Mouse (Mus musculus): ENCODE measurements around the gene Sfswap.

Sfswap gene

GRCm38 (mm10) chr5:129529571-129529970 lies 28.6 kb downstream of the Sfswap start:
- DNase-seq (ENCODE audit: low read depth, low spot score): no peak

- no peak for DNase-seq (ENCODE audit: low read depth, low spot score)
These were observed 32.7 kb downstream of the Sfswap start for GRCm38 (mm10) chr5:129533731-129534130.

- no peak for DNase-seq (ENCODE audit: low read depth, low spot score)
These were observed 33.5 kb downstream of the Sfswap start for GRCm38 (mm10) chr5:129534500-129534899.

GRCm38 (mm10) chr5:129535021-129535420 lies 34.0 kb downstream of the Sfswap start:
- no peak for DNase-seq (ENCODE audit: low read depth, low spot score)

- DNase-seq (ENCODE audit: low read depth, low spot score): no peak
These were observed 34.4 kb downstream of the Sfswap start for GRCm38 (mm10) chr5:129535431-129535830.

- no peak for DNase-seq (ENCODE audit: low read depth, low spot score)
These were observed 37.8 kb downstream of the Sfswap start for GRCm38 (mm10) chr5:129538826-129539225.

- peak; percentile 44 for DNase-seq (ENCODE audit: low read depth, low spot score)
These were observed 41.2 kb downstream of the Sfswap start for GRCm38 (mm10) chr5:129542236-129542635.

GRCm38 (mm10) chr5:129545787-129546186 lies 44.8 kb downstream of the Sfswap start:
- DNase-seq (ENCODE audit: low read depth, low spot score): no peak

GRCm38 (mm10) chr5:129549716-129550115 lies 48.7 kb downstream of the Sfswap start:
- no peak for DNase-seq (ENCODE audit: low read depth, low spot score)

- DNase-seq (ENCODE audit: low read depth, low spot score): no peak
These were observed 49.8 kb downstream of the Sfswap start for GRCm38 (mm10) chr5:129550790-129551189.

- DNase-seq (ENCODE audit: low read depth, low spot score): no peak
These were observed 51.0 kb downstream of the Sfswap start for GRCm38 (mm10) chr5:129551991-129552390.

GRCm38 (mm10) chr5:129553642-129554041 lies 52.6 kb downstream of the Sfswap start:
- DNase-seq (ENCODE audit: low read depth, low spot score): no peak

GRCm38 (mm10) chr5:129558591-129558990 lies 57.6 kb downstream of the Sfswap start:
- no peak for DNase-seq (ENCODE audit: low read depth, low spot score)

- DNase-seq (ENCODE audit: low read depth, low spot score): peak; percentile 24
These were observed 58.3 kb downstream of the Sfswap start for GRCm38 (mm10) chr5:129559283-129559682.

GRCm38 (mm10) chr5:129562342-129562741 lies 61.3 kb downstream of the Sfswap start:
- no peak for DNase-seq (ENCODE audit: low read depth, low spot score)

- DNase-seq (ENCODE audit: low read depth, low spot score): no peak
These were observed 67.6 kb downstream of the Sfswap start for GRCm38 (mm10) chr5:129568596-129568995.

GRCm38 (mm10) chr5:129578201-129578600 lies 77.2 kb downstream of the Sfswap start:
- DNase-seq (ENCODE audit: low read depth, low spot score): peak; percentile 47

- DNase-seq (ENCODE audit: low read depth, low spot score): no peak
These were observed 79.0 kb downstream of the Sfswap start for GRCm38 (mm10) chr5:129580046-129580445.

GRCm38 (mm10) chr5:129580572-129580971 lies 79.6 kb downstream of the Sfswap start:
- no peak for DNase-seq (ENCODE audit: low read depth, low spot score)

- no peak for DNase-seq (ENCODE audit: low read depth, low spot score)
These were observed 80.0 kb downstream of the Sfswap start for GRCm38 (mm10) chr5:129581015-129581414.

- DNase-seq (ENCODE audit: low read depth, low spot score): no peak
These were observed 82.3 kb downstream of the Sfswap start for GRCm38 (mm10) chr5:129583331-129583730.

- peak; percentile 92 for DNase-seq (ENCODE audit: low read depth, low spot score)
These were observed 83.0 kb downstream of the Sfswap start, which contains the start of gene Mmp17 for GRCm38 (mm10) chr5:129583761-129584582. Gene Mmp17, plus strand, starts transcription at chr5:129584169.

Data from R1 (cell line).